Mouse (Mus musculus) natural killer cell, adult 2 months (primary cell): ENCODE data around the gene Parp16.
"Not testable (repeated sequence)": the region's sequence is repeated elsewhere in the genome, so short reads cannot be mapped to it uniquely, and the experiment has no call there.

Experiments used
- DNase-seq, 2 experiments: peaks; one replicate each; pipeline ENCODE4 v3.0.0; 2022; ENCODE audit warnings: low spot score in 2 of 2

Parp16 gene

GRCm38 (mm10) chr9:65243249-65243648 is 48.1 kb downstream of the Parp16 start:
- no peak for DNase-seq

DNA sequence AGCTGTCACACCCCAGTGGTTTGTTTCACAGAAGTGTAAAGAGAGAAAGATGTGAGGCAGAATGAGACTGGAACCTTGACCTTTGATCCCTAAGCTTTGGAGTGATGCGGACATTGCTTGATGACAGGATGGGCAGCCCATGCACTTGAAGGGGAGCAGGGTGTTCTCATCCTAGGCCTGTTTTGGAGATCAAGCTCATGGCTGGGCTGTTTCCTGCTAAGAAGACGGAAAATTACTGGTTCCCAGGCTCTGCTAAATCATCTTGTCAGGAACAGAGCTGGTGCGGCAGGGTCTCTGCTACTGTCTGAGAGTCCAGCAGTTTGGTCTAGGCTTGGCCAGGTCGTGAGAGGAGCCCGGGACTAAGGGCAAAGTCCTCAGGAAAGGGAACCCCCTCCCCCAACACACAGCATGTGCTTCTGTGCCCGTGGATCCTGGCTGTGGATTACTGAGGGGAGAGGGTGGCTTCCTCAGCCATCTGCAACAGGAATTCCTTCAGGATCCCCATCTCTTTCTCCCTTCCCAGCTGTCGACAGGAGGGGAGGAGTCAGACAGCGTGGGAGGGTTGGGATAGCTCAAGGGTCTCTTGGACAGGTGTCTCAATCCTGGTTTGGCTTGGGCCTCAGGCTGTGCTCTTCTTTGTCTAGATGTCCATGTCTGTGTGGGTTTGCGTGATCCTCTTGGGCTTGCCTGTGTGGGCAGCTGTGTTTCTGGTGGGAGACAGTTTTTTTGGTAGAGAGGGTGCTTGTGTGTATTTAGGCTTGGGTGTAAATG is 49.1 kb downstream of the Parp16 start:
- DNase-seq, result no peak

- no peak for DNase-seq
These were observed 52.6 kb downstream of the Parp16 start for GRCm38 (mm10) chr9:65247502-65248376.

DNA sequence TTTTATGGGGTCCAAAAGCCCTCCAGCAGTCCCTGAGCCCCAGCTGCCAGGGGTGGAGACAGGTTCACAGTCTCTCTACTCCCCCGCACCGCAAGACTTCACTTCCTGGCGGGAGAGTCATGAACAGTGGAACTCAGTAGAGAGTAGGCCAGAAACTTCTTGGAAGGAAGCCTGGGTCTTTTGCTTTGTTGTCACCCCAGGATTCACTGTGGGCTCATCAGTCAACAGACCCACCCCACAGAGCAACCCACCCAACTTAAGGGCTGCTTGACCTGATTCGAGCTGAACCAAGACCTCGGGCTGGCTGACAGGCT is 53.2 kb downstream of the Parp16 start:
- no peak for DNase-seq

- no peak for DNase-seq
These were observed 56.9 kb downstream of the Parp16 start for GRCm38 (mm10) chr9:65252026-65252425.

- DNase-seq, result no peak
These were observed 60.9 kb downstream of the Parp16 start for GRCm38 (mm10) chr9:65255906-65256600.

- no peak for DNase-seq
These were observed 62.2 kb downstream of the Parp16 start for GRCm38 (mm10) chr9:65257218-65257910.

GRCm38 (mm10) chr9:65259366-65259765 is 64.2 kb downstream of the Parp16 start:
- no peak for DNase-seq

- no peak for DNase-seq
These were observed 66.6 kb downstream of the Parp16 start for GRCm38 (mm10) chr9:65261591-65262230.

- DNase-seq, result no peak
These were observed 67.5 kb downstream of the Parp16 start for GRCm38 (mm10) chr9:65262641-65263120.

GRCm38 (mm10) chr9:65264959-65265358 is 69.8 kb downstream of the Parp16 start, which contains the start of gene Cilp:
Gene Cilp, plus strand, starts transcription at chr9:65265180.
- no peak for DNase-seq

DNA sequence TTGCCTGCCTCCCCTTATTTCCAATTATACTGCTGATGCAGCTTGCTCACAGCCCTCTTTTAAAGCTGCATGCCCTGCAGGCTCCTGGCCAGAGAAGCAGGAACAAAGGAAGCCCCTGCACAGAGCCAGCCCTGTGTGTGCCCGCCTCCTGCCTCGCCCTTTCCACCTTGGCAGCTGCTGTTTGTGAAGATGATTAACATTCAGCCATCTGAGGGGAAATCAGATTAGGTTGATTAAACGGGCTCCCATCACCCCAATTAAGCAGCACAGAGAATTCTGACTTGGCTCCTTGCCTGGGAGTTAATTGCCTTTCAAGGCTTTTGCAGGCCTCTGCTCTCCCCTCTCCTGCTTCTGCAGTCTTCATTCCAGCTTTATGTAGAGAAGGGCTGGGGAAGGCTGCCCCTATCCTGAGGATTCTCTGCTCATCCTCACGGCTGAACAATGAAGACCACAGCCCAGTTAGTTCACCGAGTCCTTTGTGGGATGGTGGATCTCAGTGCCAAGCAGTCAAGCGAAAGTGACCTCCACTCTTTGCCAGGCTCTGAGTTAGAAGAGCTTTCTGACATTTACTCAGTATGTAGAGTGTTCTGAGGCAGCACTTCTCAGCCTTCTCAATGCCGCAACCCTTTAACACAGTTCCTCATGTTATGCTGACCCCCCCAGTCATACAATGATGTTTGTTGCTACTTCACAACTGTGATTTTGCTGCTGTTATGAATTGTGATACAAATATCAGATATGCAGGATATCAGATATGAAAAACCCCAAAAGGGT is 72.8 kb downstream of the Parp16 start:
- DNase-seq, result no peak

- DNase-seq, result no peak
These were observed 78.1 kb downstream of the Parp16 start for GRCm38 (mm10) chr9:65273048-65273809.

DNA sequence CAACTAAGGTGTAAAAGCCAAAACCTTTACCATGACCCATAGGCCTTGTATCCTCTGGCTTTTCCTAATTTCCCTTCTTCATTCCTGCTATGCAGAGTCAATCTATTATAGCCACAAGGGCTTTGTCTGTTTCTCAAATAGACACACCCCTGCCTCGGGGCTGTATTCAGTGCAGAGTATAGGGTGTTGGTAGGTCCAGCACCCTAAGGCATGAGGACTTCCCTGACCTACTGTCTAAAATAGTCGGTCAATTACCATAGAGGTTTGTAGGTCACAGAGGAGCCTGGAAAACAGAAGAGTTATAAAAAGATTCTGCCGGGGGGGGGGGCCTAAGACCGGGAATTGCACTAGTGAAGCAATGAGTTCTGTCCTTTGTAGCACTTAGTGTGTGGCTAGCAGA is 78.7 kb downstream of the Parp16 start:
- DNase-seq, result no peak

GRCm38 (mm10) chr9:65274851-65275250 is 79.7 kb downstream of the Parp16 start:
- DNase-seq, result not testable (repeated sequence)

GRCm38 (mm10) chr9:65275810-65276530 is 80.8 kb downstream of the Parp16 start:
- no peak for DNase-seq

DNA sequence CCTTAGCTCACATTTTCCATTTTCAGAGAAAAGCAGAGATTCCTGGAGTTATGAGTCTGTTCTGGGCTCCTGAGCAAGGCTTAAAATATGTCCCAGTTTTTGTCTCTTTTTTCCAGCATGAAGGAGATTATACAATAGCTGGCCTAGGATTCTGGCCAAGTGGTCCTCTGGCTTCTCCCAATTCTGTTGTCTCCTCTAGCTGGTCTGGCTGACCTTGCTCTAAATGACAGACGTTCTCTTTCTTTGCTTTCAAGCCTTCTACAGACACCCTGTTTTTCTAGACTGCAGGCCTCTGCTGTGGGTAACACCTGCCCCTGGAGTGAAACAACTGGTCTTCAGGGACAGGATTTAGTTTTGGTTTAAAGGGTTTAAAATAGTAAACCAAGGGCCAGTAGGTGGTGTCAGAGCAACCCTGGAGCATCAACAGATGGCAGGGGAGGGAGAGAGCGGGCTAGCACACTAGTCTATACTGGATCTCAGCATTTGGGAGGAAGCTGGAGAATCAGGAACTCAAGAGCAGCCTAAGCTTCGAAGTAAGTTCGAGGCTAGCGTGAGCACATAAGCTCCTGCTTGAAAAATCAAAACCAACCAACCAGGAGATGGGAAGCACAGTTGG is 86.5 kb downstream of the Parp16 start:
- no peak for DNase-seq

DNA sequence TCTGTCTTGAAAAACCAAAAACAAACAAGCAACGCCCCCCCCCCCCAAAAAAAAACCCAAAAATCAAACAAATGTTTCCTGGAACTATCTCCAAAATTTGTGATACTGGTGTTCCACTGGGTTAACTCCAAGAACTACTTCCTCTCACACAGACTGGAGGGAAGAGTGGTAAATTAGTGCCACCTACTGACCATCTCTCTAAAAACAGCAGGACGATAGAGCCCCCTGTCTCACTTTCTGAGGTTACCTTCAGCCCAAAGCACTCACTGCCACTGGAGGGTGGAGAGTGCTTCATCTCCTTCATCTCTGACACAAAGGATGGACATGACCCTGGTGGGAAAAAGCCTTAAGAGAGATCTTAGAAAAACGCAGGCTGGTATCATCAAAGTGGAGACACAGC is 88.1 kb downstream of the Parp16 start:
- DNase-seq, result peak in 1 of 2 experiments; percentile 20
